Mouse (Mus musculus) liver, embryonic 14.5 days (tissue): ENCODE measurements around the gene Usp5. TPM values are rescaled to one million over a fixed set of nuclear protein-coding genes. Genes with fewer than 3 reads are reported as not detected.
"Not testable (repeated sequence)": the region's sequence is repeated elsewhere in the genome, so short reads cannot be mapped to it uniquely, and the experiment has no call there.

Experiments
- ATAC-seq: fragments of 200-750 bp; cut with Nextera tagmentation; 2 replicates; pipeline ENCODE4 v1.8.0; 2017; ENCODE audit warnings: moderate number of reproducible peaks, mild to moderate bottlenecking, moderate library complexity; ENCODE audit not compliant: insufficient read depth
- DNase-seq, 3 experiments: peaks; one replicate each; pipeline ENCODE4 v3.0.0-alpha.2; 2012 to 2013; ENCODE audit warnings: low read depth in 3 of 3, low spot score in 3 of 3
- H3K27ac ChIP-seq: fragments of 300-500 bp; sonication (generic); 2 replicates; pipeline ENCODE4 v1.5.1; 2014; ENCODE audit warnings: moderate library complexity, mild to moderate bottlenecking, control low read depth, inconsistent platforms
- H3K27me3 ChIP-seq: fragments of 300-500 bp; sonication (generic); 2 replicates; pipeline ENCODE4 v1.6.1; 2014; ENCODE audit warnings: mild to moderate bottlenecking, low read length, moderate library complexity; ENCODE audit not compliant: control insufficient read depth, insufficient read depth
- H3K36me3 ChIP-seq: fragments of 300-500 bp; sonication (generic); replicated peaks from 2 replicates; pipeline ENCODE4 v1.6.1; 2014; ENCODE audit warnings: low read depth; ENCODE audit not compliant: control insufficient read depth, insufficient read depth
- H3K4me1 ChIP-seq, 2 experiments: fragments of 200-500 bp in 1 of 2; fragments of 300-500 bp in 1 of 2; sonication (generic) in 1 of 2; replicated peaks; 2 replicates each; pipeline ENCODE4 v1.6.1; 2012 to 2014; ENCODE audit warnings: antibody characterized with exemption in 1 of 2, inconsistent platforms in 1 of 2, low read length in 1 of 2; ENCODE audit not compliant: control insufficient read depth in 2 of 2, insufficient read depth in 2 of 2
- H3K4me2 ChIP-seq: fragments of 300-500 bp; sonication (generic); 2 replicates; pipeline ENCODE4 v1.6.1; 2014; ENCODE audit warnings: low read depth, mild to moderate bottlenecking, control low read depth, moderate library complexity
- H3K4me3 ChIP-seq, 2 experiments: fragments of 200-500 bp in 1 of 2; fragments of 300-500 bp in 1 of 2; sonication (generic) in 1 of 2; 2 replicates each; pipeline ENCODE4 v1.5.1; 2012 to 2014; ENCODE audit warnings: low read depth in 2 of 2, low read length in 2 of 2, mild to moderate bottlenecking in 2 of 2, control low read depth in 1 of 2, inconsistent platforms in 1 of 2, moderate library complexity in 1 of 2; ENCODE audit not compliant: insufficient read depth in 1 of 2
- H3K9ac ChIP-seq: fragments of 300-500 bp; sonication (generic); replicated peaks from 2 replicates; pipeline ENCODE4 v1.6.1; 2014; ENCODE audit warnings: mild to moderate bottlenecking, control low read depth, moderate library complexity
- H3K9me3 ChIP-seq: fragments of 300-500 bp; sonication (generic); 2 replicates; pipeline ENCODE4 v1.6.1; 2016; ENCODE audit warnings: low read length, mixed read lengths; ENCODE audit not compliant: control insufficient read depth
- CTCF ChIP-seq: IDR thresholded peaks from 2 replicates; pipeline ENCODE4 v1.5.1; 2016; ENCODE audit warnings: antibody characterized with exemption, low read depth, control low read depth
- EP300 ChIP-seq: IDR thresholded peaks from 2 replicates; pipeline ENCODE4 v1.6.1; 2016; ENCODE audit warnings: antibody characterized with exemption, low read depth
- WGBS: fragments of 180-500 bp; shearing (Covaris S2); extraction: QIAGEN DNeasy Blood & Tissue Kit; methylation state at CpG from one replicate; pipeline ENCODE4 v1.1.7; 2014; ENCODE audit not compliant: insufficient replicate concordance; 5-methylcytosine and 5-hydroxymethylcytosine counted together
- polyA plus RNA-seq, 2 experiments: library from polyadenylated mRNA; depleted of rRNA in 1 of 2; stranded (reverse) in 1 of 2; unstranded in 1 of 2; fragments of >200 nt; fragmentation: Nextera tagmentation in 1 of 2; extraction: Ambion mirVana in 1 of 2; gene quantifications; 2 replicates each; pipeline versions ENCODE4 v1.2.1 to v1.2.3; 2012 to 2014

The Usp5 gene
- polyA plus RNA-seq, 2 experiments: 27.6 to 38.0 TPM

- TF ChIP-seq CTCF: no peak
- no peak for TF ChIP-seq EP300
- Histone ChIP-seq H3K4me1 (peaks cover 6 to 9% of the 10 kb centered on the region in 2 experiments; a peak in 3 of 4 replicates), H3K9me3 (no peaks in the 10 kb centered on the region), H3K36me3 (peaks cover 37% of the 10 kb centered on the region), H3K4me3 (peak overlapping the region in 1 of 2 experiments; percentile 81; a peak in 2 of 4 replicates), H3K4me2 (peak overlapping the region; percentile 82), H3K27me3 (no peaks in the 10 kb centered on the region), H3K27ac (no peak overlapping the region), H3K9ac (no peak overlapping the region; the same call in 1 of the 2 replicates)
- DNase-seq (no peak), ATAC-seq (no peak)
- 89% methylated on average over 8 of the region's 8 CpGs for WGBS
Measured at GRCm38 (mm10) chr6:124831649-124832048, 2.4 kb upstream of the Usp5 start.

- not testable (repeated sequence) for DNase-seq, ATAC-seq, H3K27me3 ChIP-seq, H3K4me1 ChIP-seq, H3K27ac ChIP-seq, H3K9me3 ChIP-seq
- Histone ChIP-seq H3K36me3 (peaks cover 37% of the 10 kb centered on the region), H3K4me3 (peak overlapping the region; percentile 53 to 81), H3K4me2 (peak overlapping the region; percentile 82), H3K9ac (peak overlapping the region; percentile 93)
- WGBS: 87% methylated on average over 4 of the region's 4 CpGs
Measured at GRCm38 (mm10) chr6:124831199-124831598, 1.9 kb upstream of the Usp5 start.

GRCm38 (mm10) chr6:124829799-124830700 is 766 bp upstream of the Usp5 start:
- peak; percentile 77 for ATAC-seq
- peak overlapping the region; percentile 81 to 87 for H3K4me3 ChIP-seq

GRCm38 (mm10) chr6:124828101-124828592 is 1.1 kb downstream of the Usp5 start:
- H3K9ac ChIP-seq: peak overlapping the region; percentile 56
- peak in 1 of 3 experiments; percentile 40 for DNase-seq
- H3K27ac ChIP-seq: no peak overlapping the region
- ATAC-seq: no peak
- peak overlapping the region; percentile 98 for H3K4me2 ChIP-seq
- H3K4me1 ChIP-seq: peaks cover 6 to 9% of the 10 kb centered on the region in 2 experiments; a peak in 3 of 4 replicates
- TF ChIP-seq CTCF (no peak), EP300 (no peak)
- H3K9me3 ChIP-seq: no peaks in the 10 kb centered on the region
- peaks cover 39% of the 10 kb centered on the region for H3K36me3 ChIP-seq
- WGBS: 19% methylated on average over 10 of the region's 10 CpGs
- no peaks in the 10 kb centered on the region for H3K27me3 ChIP-seq
- H3K4me3 ChIP-seq: peak overlapping the region; percentile 78 to 81

More at GRCm38 (mm10) chr6:124829799-124830700, 766 bp upstream of the Usp5 start:
- H3K9me3 ChIP-seq: no peaks in the 10 kb centered on the region
- H3K4me2 ChIP-seq: peak overlapping the region; percentile 82
- H3K36me3 ChIP-seq: peaks cover 40% of the 10 kb centered on the region
- H3K27me3 ChIP-seq: no peaks in the 10 kb centered on the region
- H3K9ac ChIP-seq: peak overlapping the region; percentile 93
- TF ChIP-seq CTCF (peak; percentile 36), EP300 (no peak)
- WGBS: under 1% methylated on average over 38 of the region's 38 CpGs
- peak overlapping the region; percentile 84 for H3K27ac ChIP-seq
- H3K4me1 ChIP-seq: peaks cover 6 to 9% of the 10 kb centered on the region in 2 experiments; a peak in 3 of 4 replicates
- peak; percentile 96 to 98 (median 97) for DNase-seq

GRCm38 (mm10) chr6:124822049-124822448 is 7.2 kb downstream of the Usp5 start:
- TF ChIP-seq EP300 (no peak), CTCF (no peak)
- no peak for DNase-seq
- Histone ChIP-seq H3K4me2 (no peak overlapping the region), H3K36me3 (peaks cover 50% of the 10 kb centered on the region), H3K4me3 (no peak overlapping the region), H3K9me3 (no peaks in the 10 kb centered on the region), H3K4me1 (no peaks in the 10 kb centered on the region), H3K9ac (no peak overlapping the region), H3K27me3 (no peaks in the 10 kb centered on the region), H3K27ac (no peak overlapping the region)
- no peak for ATAC-seq
- 77% methylated on average over 4 of the region's 4 CpGs for WGBS
